Mouse (Mus musculus) heart, postnatal 0 days (tissue): ENCODE data around the gene Wdr70.

Experiments used
- CTCF ChIP-seq: IDR thresholded peaks from 2 replicates; pipeline ENCODE4 v1.5.1; 2016; ENCODE audit warnings: antibody characterized with exemption, control low read depth, low read depth
- EP300 ChIP-seq: IDR thresholded peaks from 2 replicates; pipeline ENCODE4 v1.6.1; 2016; ENCODE audit warnings: antibody characterized with exemption, low read depth

DNA sequence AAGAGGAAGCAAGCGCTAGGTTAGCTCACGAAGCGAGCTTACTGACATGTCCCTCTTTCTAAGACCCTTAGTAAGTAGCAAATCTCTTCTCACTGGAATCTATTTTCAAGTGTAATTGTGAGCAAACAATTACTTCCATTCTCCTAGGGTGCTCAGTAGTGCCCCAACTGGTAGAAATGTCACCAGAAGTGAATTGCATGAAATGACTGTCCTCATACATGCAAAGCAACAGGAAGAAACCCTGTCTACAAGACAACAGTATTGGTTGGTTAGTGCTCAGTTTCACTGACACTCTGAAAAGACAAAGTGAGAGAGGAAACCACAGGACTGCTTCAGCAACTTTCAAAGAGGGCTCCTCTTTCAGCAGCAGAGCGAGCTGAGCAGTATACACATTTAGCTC, 173.6 kb downstream of the Wdr70 start:
- peak; percentile 54 for TF ChIP-seq CTCF
- TF ChIP-seq EP300 = no peak
